Mouse (Mus musculus): ENCODE measurements around the gene Col4a6. TPM values are rescaled to one million over a fixed set of nuclear protein-coding genes. Genes with fewer than 3 reads are reported as not detected.

The Col4a6 gene
- polyA plus RNA-seq, 1 experiment from 2014 or later: 2.5 TPM

DNA sequence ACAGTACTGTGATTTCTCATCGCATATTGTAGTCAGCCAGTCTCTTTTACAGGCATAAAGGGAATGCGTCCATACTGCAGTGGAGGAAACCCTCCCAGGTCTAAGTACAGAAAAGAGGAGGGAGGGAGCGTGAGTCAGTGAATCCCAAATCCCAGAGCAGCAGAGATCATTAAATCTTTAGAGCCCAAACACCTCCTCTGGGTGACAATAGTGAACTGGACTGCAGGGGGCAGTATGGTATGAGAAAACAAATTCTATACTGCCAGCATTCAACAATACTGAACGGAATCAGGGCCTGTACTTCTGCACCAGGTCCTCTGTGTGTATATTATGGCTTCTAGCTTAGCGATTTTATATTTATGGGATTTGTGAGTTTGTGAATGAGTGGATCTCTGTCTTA lies 261.1 kb downstream of the Col4a6 start:
- H3K36me3 ChIP-seq: no peaks in the 10 kb centered on the region
- no peak overlapping the region for H3K27ac ChIP-seq
- no peaks in the 10 kb centered on the region for H3K4me1 ChIP-seq (replicated peaks)
- H3K27me3 ChIP-seq (ENCODE audit: insufficient read depth, poor library complexity, severe bottlenecking): peaks cover 78% of the 10 kb centered on the region
- 38% methylated on average over 5 of the region's 5 CpGs for WGBS
- no peak overlapping the region for H3K4me3 ChIP-seq
- no peaks in the 10 kb centered on the region for H3K9me3 ChIP-seq
- peak; percentile 18 for DNase-seq (ENCODE audit: low spot score)

GRCm38 (mm10) chrX:141198993-141199392 lies 274.9 kb downstream of the Col4a6 start:
- H3K9me3 ChIP-seq: no peaks in the 10 kb centered on the region
- no peaks in the 10 kb centered on the region for H3K36me3 ChIP-seq
- peaks cover 96% of the 10 kb centered on the region for H3K27me3 ChIP-seq (ENCODE audit: insufficient read depth, poor library complexity, severe bottlenecking)
- no peak for DNase-seq (ENCODE audit: low spot score)
- no peaks in the 10 kb centered on the region for H3K4me1 ChIP-seq (replicated peaks)
- H3K27ac ChIP-seq: no peak overlapping the region
- H3K4me3 ChIP-seq: no peak overlapping the region
- WGBS: 81% methylated on average over 3 of the region's 3 CpGs

GRCm38 (mm10) chrX:141195036-141195435 lies 278.8 kb downstream of the Col4a6 start:
- no peak overlapping the region for H3K27ac ChIP-seq
- no peak overlapping the region for H3K4me3 ChIP-seq
- H3K4me1 ChIP-seq (replicated peaks): no peaks in the 10 kb centered on the region
- H3K27me3 ChIP-seq (ENCODE audit: insufficient read depth, poor library complexity, severe bottlenecking): peaks cover 96% of the 10 kb centered on the region
- DNase-seq (ENCODE audit: low spot score): no peak
- no peaks in the 10 kb centered on the region for H3K9me3 ChIP-seq
- H3K36me3 ChIP-seq: no peaks in the 10 kb centered on the region

DNA sequence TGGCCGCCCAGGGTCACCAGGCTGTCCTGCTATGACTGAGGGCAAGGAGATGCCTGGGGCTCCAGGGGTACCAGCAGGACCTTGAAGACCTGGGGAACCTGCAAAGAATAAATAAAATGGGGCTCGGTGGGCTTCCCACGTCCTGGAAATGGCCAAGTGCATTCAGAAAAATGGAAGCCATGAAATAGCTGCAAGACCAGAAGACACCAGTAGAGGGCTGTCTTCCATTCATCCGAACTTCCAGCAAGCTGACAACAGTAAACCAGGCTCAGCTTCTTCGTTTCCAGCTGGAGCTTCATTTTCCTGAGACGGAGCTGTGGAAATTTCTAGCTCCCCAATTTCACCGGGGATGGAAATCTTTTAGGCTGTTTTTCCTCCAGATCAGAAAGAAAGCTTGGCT lies 298.5 kb downstream of the Col4a6 start:
- Histone ChIP-seq H3K4me1 (replicated peaks) (no peaks in the 10 kb centered on the region), H3K4me3 (no peak overlapping the region), H3K9me3 (no peaks in the 10 kb centered on the region), H3K36me3 (no peaks in the 10 kb centered on the region), H3K27ac (no peak overlapping the region), H3K27me3 (ENCODE audit: insufficient read depth, poor library complexity, severe bottlenecking) (peaks cover 75% of the 10 kb centered on the region)
- peak; percentile 31 for DNase-seq (ENCODE audit: low spot score)
- WGBS: 47% methylated on average over 7 of the region's 7 CpGs

DNA sequence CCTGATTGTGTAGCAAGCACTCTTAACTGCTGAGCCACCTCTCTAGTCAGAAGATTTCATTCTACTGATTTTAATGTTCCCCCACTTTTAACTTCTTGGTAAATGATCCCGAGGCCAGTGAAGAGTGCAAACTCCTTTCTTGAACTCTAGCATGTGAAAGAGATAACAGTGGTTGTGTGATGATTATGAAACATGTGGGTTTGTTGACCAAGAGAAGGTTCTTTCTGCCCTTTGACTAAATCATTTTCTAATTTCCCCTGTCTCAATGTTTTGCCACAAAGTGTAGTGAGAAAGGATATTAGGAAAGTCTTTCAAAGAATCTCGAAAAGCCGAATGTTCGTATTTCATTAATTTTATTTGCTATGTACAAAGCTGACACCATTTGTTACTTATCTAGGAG lies 308.8 kb downstream of the Col4a6 start:
- Histone ChIP-seq H3K9me3 (no peaks in the 10 kb centered on the region), H3K27ac (no peak overlapping the region), H3K4me1 (replicated peaks) (no peaks in the 10 kb centered on the region), H3K4me3 (no peak overlapping the region), H3K27me3 (ENCODE audit: insufficient read depth, poor library complexity, severe bottlenecking) (peaks cover 74% of the 10 kb centered on the region), H3K36me3 (no peaks in the 10 kb centered on the region)
- WGBS: 93% methylated on average over 4 of the region's 4 CpGs
- no peak for DNase-seq (ENCODE audit: low spot score)

- H3K27ac ChIP-seq: no peak overlapping the region
- no peaks in the 10 kb centered on the region for H3K9me3 ChIP-seq
- H3K36me3 ChIP-seq: no peaks in the 10 kb centered on the region
- no peak overlapping the region for H3K4me3 ChIP-seq
- no peaks in the 10 kb centered on the region for H3K4me1 ChIP-seq (replicated peaks)
- peaks cover 59% of the 10 kb centered on the region for H3K27me3 ChIP-seq (ENCODE audit: insufficient read depth, poor library complexity, severe bottlenecking)
- no peak for DNase-seq (ENCODE audit: low spot score)
- 82% methylated on average over 3 of the region's 3 CpGs for WGBS
Observed at GRCm38 (mm10) chrX:141160371-141160770, 313.5 kb downstream of the Col4a6 start.

GRCm38 (mm10) chrX:141158160-141158559 lies 315.7 kb downstream of the Col4a6 start:
- DNase-seq (ENCODE audit: low spot score): peak; percentile 27
- H3K9me3 ChIP-seq: no peaks in the 10 kb centered on the region
- no peaks in the 10 kb centered on the region for H3K36me3 ChIP-seq
- H3K27ac ChIP-seq: no peak overlapping the region
- 0 out of 2 replicates have a peak, but pooled peaks cover 5% of the 10 kb centered on the region for H3K4me1 ChIP-seq (replicated peaks)
- no peak overlapping the region for H3K4me3 ChIP-seq
- 39% methylated on average over 4 of the region's 4 CpGs for WGBS
- H3K27me3 ChIP-seq (ENCODE audit: insufficient read depth, poor library complexity, severe bottlenecking): peaks cover 68% of the 10 kb centered on the region

DNA sequence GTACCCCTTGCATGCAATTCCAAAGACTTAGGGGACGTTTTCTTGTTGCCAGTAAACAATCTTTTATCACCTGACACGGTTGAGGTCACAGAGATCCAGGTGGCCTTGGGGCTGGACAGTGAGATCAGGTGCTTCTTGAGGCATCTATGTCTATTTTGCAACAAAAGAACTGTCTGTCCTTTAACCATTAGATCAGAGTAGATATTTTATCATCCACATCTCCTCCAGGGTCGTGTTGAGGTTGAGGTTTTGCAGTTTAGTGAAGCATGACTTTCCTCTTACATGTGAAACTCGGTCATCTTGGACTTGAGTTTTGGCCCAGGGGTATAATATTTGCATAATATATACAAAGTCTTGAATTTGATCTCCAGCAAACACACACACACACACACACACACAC lies 316.2 kb downstream of the Col4a6 start:
- Histone ChIP-seq H3K27me3 (ENCODE audit: insufficient read depth, poor library complexity, severe bottlenecking) (peaks cover 69% of the 10 kb centered on the region), H3K4me1 (replicated peaks) (peaks cover 5% of the 10 kb centered on the region; the same call in 1 of the 2 replicates)
- WGBS: 67% methylated on average over 4 of the region's 4 CpGs

GRCm38 (mm10) chrX:141156696-141157095 lies 317.2 kb downstream of the Col4a6 start:
- peaks cover 15% of the 10 kb centered on the region; the same call in 1 of the 2 replicates for H3K4me1 ChIP-seq (replicated peaks)
- H3K4me3 ChIP-seq: no peak overlapping the region
- 11% methylated on average over 2 of the region's 2 CpGs for WGBS
- H3K27me3 ChIP-seq (ENCODE audit: insufficient read depth, poor library complexity, severe bottlenecking): peaks cover 74% of the 10 kb centered on the region
- no peak for DNase-seq (ENCODE audit: low spot score)
- H3K9me3 ChIP-seq: no peaks in the 10 kb centered on the region
- H3K27ac ChIP-seq: no peak overlapping the region
- H3K36me3 ChIP-seq: no peaks in the 10 kb centered on the region

More for the DNA sequence above, 316.2 kb downstream of the Col4a6 start:
- Histone ChIP-seq H3K4me3 (no peak overlapping the region), H3K27ac (no peak overlapping the region), H3K9me3 (no peaks in the 10 kb centered on the region), H3K36me3 (no peaks in the 10 kb centered on the region)
- DNase-seq (ENCODE audit: low spot score): no peak

DNA sequence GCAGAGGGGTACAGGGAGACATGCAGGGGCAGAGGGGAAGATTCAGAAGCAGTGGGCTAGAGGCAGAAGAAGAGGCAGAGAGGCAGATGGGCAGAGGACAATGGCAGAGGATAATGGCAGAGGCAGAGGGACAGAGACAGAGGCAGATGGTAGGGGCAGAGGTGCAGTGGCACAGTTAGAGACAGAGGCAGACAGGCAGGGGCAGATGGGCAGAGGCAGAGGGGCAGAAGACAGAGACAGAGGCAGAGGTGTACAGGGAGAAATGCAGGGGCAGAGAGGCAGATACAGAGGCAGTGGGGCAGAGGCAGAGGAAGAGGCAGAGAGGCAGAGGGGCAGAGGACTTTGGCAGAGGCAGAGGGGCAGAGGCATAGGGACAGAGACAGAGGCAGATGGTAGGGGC lies 322.7 kb downstream of the Col4a6 start:
- Histone ChIP-seq H3K4me1 (replicated peaks) (peaks cover 35% of the 10 kb centered on the region), H3K4me3 (no peak overlapping the region), H3K27me3 (ENCODE audit: insufficient read depth, poor library complexity, severe bottlenecking) (peaks cover 69% of the 10 kb centered on the region), H3K36me3 (no peaks in the 10 kb centered on the region), H3K27ac (peak overlapping the region; percentile 46), H3K9me3 (no peaks in the 10 kb centered on the region)
- no peak for DNase-seq (ENCODE audit: low spot score)

GRCm38 (mm10) chrX:141150290-141150689 lies 323.6 kb downstream of the Col4a6 start:
- H3K4me3 ChIP-seq: no peak overlapping the region
- peak overlapping the region; percentile 46 for H3K27ac ChIP-seq
- H3K36me3 ChIP-seq: no peaks in the 10 kb centered on the region
- H3K9me3 ChIP-seq: no peaks in the 10 kb centered on the region
- DNase-seq (ENCODE audit: low spot score): no peak
- H3K4me1 ChIP-seq (replicated peaks): peaks cover 35% of the 10 kb centered on the region
- H3K27me3 ChIP-seq (ENCODE audit: insufficient read depth, poor library complexity, severe bottlenecking): peaks cover 60% of the 10 kb centered on the region

GRCm38 (mm10) chrX:141149705-141150104 lies 324.2 kb downstream of the Col4a6 start:
- H3K27me3 ChIP-seq (ENCODE audit: insufficient read depth, poor library complexity, severe bottlenecking): peaks cover 54% of the 10 kb centered on the region
- WGBS: 30% methylated on average over 1 of the region's 1 CpGs
- no peaks in the 10 kb centered on the region for H3K9me3 ChIP-seq
- H3K36me3 ChIP-seq: no peaks in the 10 kb centered on the region
- DNase-seq (ENCODE audit: low spot score): no peak
- peaks cover 35% of the 10 kb centered on the region for H3K4me1 ChIP-seq (replicated peaks)
- H3K27ac ChIP-seq: peak overlapping the region; percentile 46; the same call in 1 of the 2 replicates
- H3K4me3 ChIP-seq: no peak overlapping the region

Data from hindbrain, embryonic 10.5 days (tissue).